Mouse (Mus musculus): Measurements from ENCODE around the gene Rassf4. TPM values are rescaled to one million over a fixed set of nuclear protein-coding genes. Genes with fewer than 3 reads are reported as not detected.

Gene Rassf4
- total and polyA plus RNA-seq, 2 experiments from 2014 or later: 7.0 to 8.1 TPM

DNA sequence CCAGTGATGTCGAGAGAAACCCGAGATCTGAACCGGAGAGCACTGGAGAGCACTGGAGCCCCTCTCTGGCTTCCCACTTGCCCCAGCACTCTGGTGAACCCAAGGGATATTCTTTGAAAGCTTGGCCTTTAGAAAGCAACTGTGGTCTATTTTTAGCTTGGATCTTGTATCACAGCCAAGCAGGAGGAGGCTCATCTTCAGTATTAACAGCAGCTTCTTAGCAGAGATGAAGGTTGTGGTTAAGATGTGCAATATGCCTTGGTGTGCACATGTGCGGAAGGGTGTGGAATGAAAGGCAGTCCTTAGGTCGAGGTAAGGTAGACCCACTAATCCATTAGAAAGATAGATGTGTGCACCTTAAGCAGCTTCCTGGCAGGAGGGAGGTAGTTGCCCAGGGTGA is 40.8 kb upstream of the Rassf4 start:
- DNase-seq (ENCODE audit: low spot score) (no peak), ATAC-seq (ENCODE audit: low FRiP score) (no peak)
- H3K4me2 ChIP-seq (ENCODE audit: low read depth, low read length, poor library complexity, severe bottlenecking): no peak overlapping the region
- H3K4me1 ChIP-seq (ENCODE audit: insufficient read depth, low read length): no peaks in the 10 kb centered on the region
- WGBS: 79% methylated on average over 5 of the region's 5 CpGs
- H3K27ac ChIP-seq (ENCODE audit: low read depth, low read length): no peak overlapping the region
- no peak overlapping the region for H3K9ac ChIP-seq (replicated peaks; ENCODE audit: low read length, poor library complexity, severe bottlenecking)
- H3K9me3 ChIP-seq (ENCODE audit: low read length): no peaks in the 10 kb centered on the region
- no peaks in the 10 kb centered on the region for H3K27me3 ChIP-seq (ENCODE audit: insufficient read depth, low read length)
- no peak overlapping the region for H3K4me3 ChIP-seq (ENCODE audit: low read depth, low read length)
- TF ChIP-seq CTCF (IDR thresholded peaks at IDR 0.05): no peak
- no peaks in the 10 kb centered on the region for H3K36me3 ChIP-seq (ENCODE audit: insufficient read depth, low read length)

DNA sequence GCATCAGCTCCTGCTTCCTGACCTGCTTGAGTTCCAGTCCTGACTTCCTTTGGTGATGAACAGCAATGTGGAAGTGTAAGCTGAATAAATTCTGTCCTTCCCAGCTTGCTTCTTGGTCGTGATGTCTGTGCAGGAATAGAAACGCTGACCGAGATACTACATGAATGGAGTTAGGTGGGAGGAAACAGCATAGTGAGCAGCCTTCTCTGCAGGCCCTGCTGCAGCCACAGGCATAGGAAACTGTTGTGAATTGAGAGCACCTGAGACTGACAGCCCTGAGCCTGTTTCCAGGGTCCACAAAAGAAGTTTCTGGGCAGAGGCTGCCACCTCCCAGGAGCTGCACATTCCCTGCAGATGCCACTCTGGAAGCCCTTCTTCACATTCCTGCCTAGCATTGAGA is 40.2 kb upstream of the Rassf4 start:
- no peak overlapping the region for H3K4me3 ChIP-seq (ENCODE audit: low read depth, low read length)
- no peaks in the 10 kb centered on the region for H3K4me1 ChIP-seq (ENCODE audit: insufficient read depth, low read length)
- H3K9me3 ChIP-seq (ENCODE audit: low read length): no peaks in the 10 kb centered on the region
- H3K27me3 ChIP-seq (ENCODE audit: insufficient read depth, low read length): no peaks in the 10 kb centered on the region
- no peak for TF ChIP-seq CTCF (IDR thresholded peaks at IDR 0.05)
- no peak overlapping the region for H3K27ac ChIP-seq (ENCODE audit: low read depth, low read length)
- H3K36me3 ChIP-seq (ENCODE audit: insufficient read depth, low read length): no peaks in the 10 kb centered on the region
- no peak overlapping the region for H3K4me2 ChIP-seq (ENCODE audit: low read depth, low read length, poor library complexity, severe bottlenecking)
- no peak overlapping the region for H3K9ac ChIP-seq (replicated peaks; ENCODE audit: low read length, poor library complexity, severe bottlenecking)
- ATAC-seq (ENCODE audit: low FRiP score): no peak
- whole genome bisulfite sequencing: 95% methylated on average over 3 of the region's 3 CpGs
- DNase-seq (ENCODE audit: low spot score): no peak

DNA sequence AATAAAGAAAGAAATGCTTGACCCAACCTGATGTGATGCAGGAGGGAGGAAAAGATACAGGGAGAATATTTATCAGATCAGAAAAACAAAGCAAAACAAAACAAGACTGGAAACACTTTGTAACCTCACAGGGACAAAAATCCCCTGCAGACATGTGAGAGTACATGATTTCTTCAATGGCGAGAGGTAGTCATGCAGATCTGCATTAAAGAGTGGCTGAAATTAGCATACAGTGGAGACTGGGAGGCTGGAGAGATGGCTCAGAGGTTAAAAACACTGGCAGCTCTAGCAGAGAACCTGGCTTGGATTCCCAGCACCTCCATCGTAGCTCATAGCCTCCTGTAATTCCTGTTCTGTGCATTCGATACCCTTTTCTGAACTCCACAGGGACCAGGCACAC is 38.8 kb upstream of the Rassf4 start:
- no peak for ATAC-seq (ENCODE audit: low FRiP score)
- DNase-seq (ENCODE audit: low spot score): no peak
- H3K4me1 ChIP-seq (ENCODE audit: insufficient read depth, low read length): no peaks in the 10 kb centered on the region
- H3K27ac ChIP-seq (ENCODE audit: low read depth, low read length): no peak overlapping the region
- no peaks in the 10 kb centered on the region for H3K36me3 ChIP-seq (ENCODE audit: insufficient read depth, low read length)
- no peak overlapping the region for H3K4me3 ChIP-seq (ENCODE audit: low read depth, low read length)
- H3K4me2 ChIP-seq (ENCODE audit: low read depth, low read length, poor library complexity, severe bottlenecking): no peak overlapping the region
- no peak for TF ChIP-seq CTCF (IDR thresholded peaks at IDR 0.05)
- H3K27me3 ChIP-seq (ENCODE audit: insufficient read depth, low read length): no peaks in the 10 kb centered on the region
- H3K9me3 ChIP-seq (ENCODE audit: low read length): no peaks in the 10 kb centered on the region
- 84% methylated on average over 3 of the region's 3 CpGs for WGBS
- H3K9ac ChIP-seq (replicated peaks; ENCODE audit: low read length, poor library complexity, severe bottlenecking): no peak overlapping the region

DNA sequence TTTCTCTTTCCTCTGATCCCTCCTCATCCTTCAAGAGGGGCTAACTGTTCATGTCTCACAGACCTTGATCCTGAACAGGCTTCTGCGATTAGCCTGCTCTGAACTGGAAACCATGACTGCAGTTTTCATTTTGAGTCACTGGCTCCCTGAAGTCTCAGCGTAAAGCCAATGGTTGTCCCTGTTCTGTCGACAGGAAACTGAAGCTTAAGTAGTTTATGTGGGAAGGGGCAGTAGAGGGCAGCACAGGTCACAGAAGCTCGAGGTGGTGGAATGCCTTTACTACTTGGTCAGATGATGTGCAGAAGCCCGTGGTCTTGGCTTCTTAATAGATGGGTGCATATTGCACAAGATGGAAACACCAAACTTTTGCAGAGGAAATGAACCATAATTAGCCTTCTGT is 38.3 kb upstream of the Rassf4 start:
- Histone ChIP-seq H3K9ac (replicated peaks; ENCODE audit: low read length, poor library complexity, severe bottlenecking) (no peak overlapping the region), H3K4me1 (ENCODE audit: insufficient read depth, low read length) (no peaks in the 10 kb centered on the region), H3K4me2 (ENCODE audit: low read depth, low read length, poor library complexity, severe bottlenecking) (no peak overlapping the region), H3K9me3 (ENCODE audit: low read length) (no peaks in the 10 kb centered on the region), H3K4me3 (ENCODE audit: low read depth, low read length) (no peak overlapping the region), H3K36me3 (ENCODE audit: insufficient read depth, low read length) (no peaks in the 10 kb centered on the region), H3K27ac (ENCODE audit: low read depth, low read length) (no peak overlapping the region), H3K27me3 (ENCODE audit: insufficient read depth, low read length) (no peaks in the 10 kb centered on the region)
- 43% methylated on average over 5 of the region's 5 CpGs for WGBS
- ATAC-seq (ENCODE audit: low FRiP score) (no peak), DNase-seq (ENCODE audit: low spot score) (no peak)
- peak; percentile 32; the same call in 1 of the 2 replicates for TF ChIP-seq CTCF (IDR thresholded peaks at IDR 0.05)

DNA sequence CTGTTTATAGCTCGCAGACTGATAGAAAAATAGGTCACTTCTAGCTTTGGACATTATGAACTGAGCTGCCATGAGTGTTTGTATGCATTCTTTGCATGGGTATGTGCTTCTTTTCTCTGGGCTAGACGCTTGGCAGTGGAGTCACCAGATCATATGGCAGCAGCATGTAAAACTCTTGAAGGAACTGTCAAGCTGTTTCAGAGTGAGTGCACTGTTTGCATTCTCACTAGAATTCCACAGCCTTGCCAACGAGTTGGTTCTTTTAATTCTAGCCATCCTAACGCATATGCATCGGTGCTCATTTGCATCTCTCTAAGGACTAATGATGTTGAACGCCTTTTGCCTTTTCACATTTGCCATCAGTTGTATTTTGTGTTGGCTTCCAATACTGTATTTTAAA is 30.6 kb upstream of the Rassf4 start:
- 57% methylated on average over 6 of the region's 6 CpGs for WGBS
- Histone ChIP-seq H3K4me2 (ENCODE audit: low read depth, low read length, poor library complexity, severe bottlenecking) (no peak overlapping the region), H3K4me1 (ENCODE audit: insufficient read depth, low read length) (no peaks in the 10 kb centered on the region), H3K27ac (ENCODE audit: low read depth, low read length) (no peak overlapping the region), H3K27me3 (ENCODE audit: insufficient read depth, low read length) (no peaks in the 10 kb centered on the region), H3K9ac (replicated peaks; ENCODE audit: low read length, poor library complexity, severe bottlenecking) (no peak overlapping the region), H3K36me3 (ENCODE audit: insufficient read depth, low read length) (no peaks in the 10 kb centered on the region), H3K9me3 (ENCODE audit: low read length) (no peaks in the 10 kb centered on the region), H3K4me3 (ENCODE audit: low read depth, low read length) (no peak overlapping the region)
- DNase-seq (ENCODE audit: low spot score) (no peak), ATAC-seq (ENCODE audit: low FRiP score) (no peak)
- no peak for TF ChIP-seq CTCF (IDR thresholded peaks at IDR 0.05)

DNA sequence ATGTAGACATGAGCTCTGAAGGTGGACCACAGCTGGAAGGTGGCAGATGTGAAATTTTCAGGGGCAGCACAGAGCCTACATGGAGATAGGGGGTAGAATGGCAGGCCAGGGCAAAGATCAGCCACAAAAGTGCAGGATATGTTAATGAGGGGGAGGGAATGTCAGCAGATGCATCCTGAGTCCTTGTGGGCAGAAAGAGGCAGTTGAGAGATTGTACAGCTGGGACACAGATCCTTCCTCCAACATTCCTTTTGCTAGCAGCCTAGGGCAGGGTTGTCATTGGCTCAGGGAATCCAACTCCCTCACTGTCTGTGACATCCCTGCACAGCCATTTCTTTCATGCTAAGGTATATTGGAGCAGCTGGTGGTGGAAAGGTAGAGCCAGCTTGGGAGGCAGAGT is 27.1 kb upstream of the Rassf4 start:
- ATAC-seq (ENCODE audit: low FRiP score) (no peak), DNase-seq (ENCODE audit: low spot score) (no peak)
- H3K9ac ChIP-seq (replicated peaks; ENCODE audit: low read length, poor library complexity, severe bottlenecking): no peak overlapping the region
- no peaks in the 10 kb centered on the region for H3K9me3 ChIP-seq (ENCODE audit: low read length)
- H3K27ac ChIP-seq (ENCODE audit: low read depth, low read length): no peak overlapping the region
- H3K4me1 ChIP-seq (ENCODE audit: insufficient read depth, low read length): no peaks in the 10 kb centered on the region
- no peak overlapping the region for H3K4me2 ChIP-seq (ENCODE audit: low read depth, low read length, poor library complexity, severe bottlenecking)
- no peaks in the 10 kb centered on the region for H3K27me3 ChIP-seq (ENCODE audit: insufficient read depth, low read length)
- no peak for TF ChIP-seq CTCF (IDR thresholded peaks at IDR 0.05)
- no peak overlapping the region for H3K4me3 ChIP-seq (ENCODE audit: low read depth, low read length)
- no peaks in the 10 kb centered on the region for H3K36me3 ChIP-seq (ENCODE audit: insufficient read depth, low read length)

All from midbrain, postnatal 0 days (tissue).